Mouse (Mus musculus): Measurements from ENCODE around the gene Zfp618.

GRCm38 (mm10) chr4:63091151-63091550 lies 125.8 kb downstream of the Zfp618 start:
- TF ChIP-seq EP300 (optimal IDR thresholded peaks at IDR 0.05) = no peak
- no peak for TF ChIP-seq CTCF (IDR thresholded peaks at IDR 0.05; ENCODE audit: low read depth)
